Mouse (Mus musculus) testis, adult 2 months (tissue): ENCODE measurements at regions not wholly inside any gene's neighbourhood (a gene's known extent, or its start where the extent isn't known, plus 50 kb on each side); places are given as distances from the start of the nearest gene placed in this dataset.

ENCODE experiments used
- CTCF ChIP-seq: fragments of 200-500 bp; IDR thresholded peaks from 2 replicates; pipeline ENCODE4 v1.5.1; 2012; ENCODE audit warnings: low read depth, mild to moderate bottlenecking, inconsistent platforms, low read length, moderate library complexity; ENCODE audit not compliant: control insufficient read depth, insufficient read depth, insufficient replicate concordance
- POLR2A ChIP-seq: fragments of 200-500 bp; IDR thresholded peaks from 2 replicates; pipeline ENCODE4 v1.6.1; 2012; ENCODE audit warnings: low read depth, mild to moderate bottlenecking, inconsistent platforms, low read length, moderate library complexity; ENCODE audit not compliant: control insufficient read depth

DNA sequence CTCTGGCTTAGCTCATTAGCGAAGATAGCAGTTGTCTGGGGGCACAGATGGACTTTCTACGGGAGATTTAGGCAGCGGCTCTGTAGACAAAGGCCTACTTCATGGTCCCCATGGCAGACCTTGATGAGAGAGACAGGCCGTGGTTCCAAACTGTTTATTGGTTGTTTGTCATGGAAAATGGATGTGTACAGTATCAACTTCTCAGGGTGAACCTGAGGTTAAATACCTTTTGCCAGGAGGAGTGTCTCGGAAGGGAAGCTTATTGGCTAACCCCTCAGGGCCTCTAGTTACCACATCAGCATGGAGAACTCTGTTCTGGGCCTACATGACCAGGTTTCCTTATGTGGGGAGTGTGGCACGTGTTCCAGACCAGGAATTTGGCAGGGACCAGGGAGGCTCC, 59.1 kb upstream of the Arl4c start:
- TF ChIP-seq CTCF = no peak
- no peak for TF ChIP-seq POLR2A
